Mouse (Mus musculus): Measurements from ENCODE around the gene Prl3d3.

DNA sequence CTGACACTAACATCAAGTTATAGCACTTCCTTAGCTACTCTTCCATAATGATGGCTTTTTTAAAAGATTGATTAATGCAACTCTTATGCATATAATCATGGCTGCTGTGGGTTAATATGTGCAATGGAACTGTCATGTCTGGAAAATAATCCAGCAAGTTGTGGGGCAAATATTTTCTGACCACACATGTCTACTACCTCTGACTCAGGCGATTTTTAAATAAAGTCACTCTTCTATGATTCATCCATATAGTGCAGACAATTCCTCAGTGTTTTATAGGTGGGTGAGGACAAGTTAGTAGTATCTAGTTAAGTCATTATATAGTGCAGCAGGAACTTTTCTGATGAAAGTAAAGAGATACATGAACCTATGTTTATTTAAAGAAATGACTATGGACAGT lies 8.3 kb upstream of the Prl3d3 start:
- no peak for TF ChIP-seq CTCF (conservative IDR thresholded peaks at IDR 0.05; ENCODE audit: insufficient read depth, insufficient read length, low read depth, low read length)
- no peak for TF ChIP-seq POLR2A (IDR thresholded peaks at IDR 0.05; ENCODE audit: low read depth, low read length)
